Mouse (Mus musculus): ENCODE data around the gene Vat1l. TPM values are rescaled to one million over a fixed set of nuclear protein-coding genes. Genes with fewer than 3 reads are reported as not detected.

Vat1l gene
- polyA plus RNA-seq (2015; fragmentation: Nextera tagmentation; extraction: Ambion mirVana): 1.4 and 1.6 TPM in 2 replicates

DNA sequence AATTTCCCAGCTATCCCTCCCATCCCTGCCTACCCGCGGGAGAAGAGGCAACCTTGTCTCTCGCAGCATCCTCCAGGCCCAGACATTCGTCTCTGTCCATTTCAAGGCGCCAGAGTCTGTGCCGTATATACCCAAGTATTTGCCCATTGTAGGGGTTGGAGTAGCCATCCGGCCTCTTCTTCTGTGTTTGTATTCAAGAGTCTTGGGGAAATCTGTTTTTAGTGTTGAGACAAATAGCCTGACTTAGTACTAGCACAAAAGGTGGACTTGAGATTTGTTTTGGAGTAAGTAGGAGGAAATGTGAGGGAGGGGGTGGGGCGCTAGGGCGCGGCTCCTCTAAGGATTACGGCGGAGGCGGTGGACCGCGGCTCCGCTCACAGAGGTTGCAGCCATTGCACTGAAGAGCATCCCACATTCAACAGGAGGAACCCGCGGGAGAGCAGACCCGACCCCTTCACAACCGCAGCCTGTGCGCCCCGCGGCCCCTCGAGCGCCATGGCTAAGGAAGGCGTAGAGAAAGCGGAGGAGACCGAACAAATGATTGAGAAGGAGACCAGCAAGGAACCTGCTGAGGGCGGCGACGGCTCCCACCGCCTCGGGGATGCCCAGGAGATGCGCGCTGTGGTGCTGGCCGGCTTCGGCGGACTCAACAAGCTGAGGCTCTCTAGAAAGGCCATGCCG, at the start of gene Vat1l:
Gene Vat1l, plus strand, starts transcription at position 392 of the 681 bp plus-strand sequence.
- WGBS: under 1% methylated on average over 39 of the region's 39 CpGs
- peak within 1 kb of the TSS; percentile 65 for H3K4me2 ChIP-seq (ENCODE audit: low read length)
- DNase-seq (ENCODE audit: low spot score): peak; percentile 44
- no peaks in the 10 kb centered on the region for H3K36me3 ChIP-seq (ENCODE audit: insufficient read depth, low read length)
- TF ChIP-seq CTCF (IDR thresholded peaks at IDR 0.05; ENCODE audit: low read depth): no peak
- peak within 1 kb of the TSS; percentile 39 for H3K4me3 ChIP-seq (replicated peaks; ENCODE audit: low read depth, low read length)
- no peaks in the 10 kb centered on the region for H3K4me1 ChIP-seq (replicated peaks; ENCODE audit: insufficient read depth, low read length)
- H3K27ac ChIP-seq: no peak within 1 kb of the TSS
- H3K27me3 ChIP-seq (ENCODE audit: insufficient read depth, low read length): no peaks in the 10 kb centered on the region
- no peak for ATAC-seq (replicated peaks; ENCODE audit: low FRiP score, low read depth)
- no peak within 1 kb of the TSS for H3K9ac ChIP-seq (ENCODE audit: low read depth, low read length)
- no peaks in the 10 kb centered on the region for H3K9me3 ChIP-seq (replicated peaks; ENCODE audit: low read length)

DNA sequence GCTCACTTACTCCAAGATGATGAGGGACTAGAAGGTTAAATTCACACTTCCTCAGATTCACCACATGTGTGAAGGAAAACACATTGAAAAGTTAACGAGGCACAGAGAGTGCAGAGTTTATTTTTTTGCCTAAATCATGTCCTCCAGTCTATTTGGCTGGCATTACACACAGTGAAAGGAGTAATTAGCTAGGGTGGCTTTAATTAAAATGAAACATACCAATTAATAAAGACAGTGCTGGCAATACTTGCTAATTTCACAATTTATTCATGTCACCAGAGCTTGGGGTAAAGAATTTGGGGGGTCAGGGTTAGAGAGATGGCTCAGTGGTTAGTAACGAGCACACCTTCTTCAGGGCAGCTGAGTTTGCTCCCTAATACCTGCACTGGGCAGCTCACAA, 46.8 kb upstream of the Vat1l start:
- 40% methylated on average over 2 of the region's 2 CpGs for WGBS
- ATAC-seq (replicated peaks; ENCODE audit: low FRiP score, low read depth): no peak
- Histone ChIP-seq H3K4me1 (replicated peaks; ENCODE audit: insufficient read depth, low read length) (no peaks in the 10 kb centered on the region), H3K9me3 (replicated peaks; ENCODE audit: low read length) (no peaks in the 10 kb centered on the region), H3K9ac (ENCODE audit: low read depth, low read length) (no peak overlapping the region), H3K27me3 (ENCODE audit: insufficient read depth, low read length) (no peaks in the 10 kb centered on the region), H3K4me2 (ENCODE audit: low read length) (no peak overlapping the region), H3K4me3 (replicated peaks; ENCODE audit: low read depth, low read length) (no peak overlapping the region), H3K27ac (no peak overlapping the region), H3K36me3 (ENCODE audit: insufficient read depth, low read length) (no peaks in the 10 kb centered on the region)
- TF ChIP-seq CTCF (IDR thresholded peaks at IDR 0.05; ENCODE audit: low read depth): no peak
- DNase-seq (ENCODE audit: low spot score): no peak

DNA sequence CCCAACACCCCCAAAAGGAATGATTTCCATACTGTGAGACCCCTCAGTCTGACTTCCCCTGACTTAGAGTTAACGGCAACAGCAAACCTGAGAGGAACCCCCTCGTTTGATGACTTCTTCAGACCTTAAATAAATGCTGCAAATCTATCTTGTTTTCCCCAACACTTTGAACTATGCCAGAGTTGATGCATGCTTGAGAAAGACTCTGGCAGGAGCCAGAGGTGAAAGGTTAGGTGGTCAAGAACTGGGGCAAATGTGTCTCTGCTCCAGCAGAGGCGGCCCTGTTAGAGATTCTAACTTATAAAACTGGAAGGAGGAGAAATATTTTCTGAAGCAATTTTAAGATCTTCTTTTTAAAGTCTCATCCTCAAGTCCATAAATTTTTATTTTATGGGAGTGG, 45.7 kb upstream of the Vat1l start:
- DNase-seq (ENCODE audit: low spot score) (no peak), ATAC-seq (replicated peaks; ENCODE audit: low FRiP score, low read depth) (no peak)
- Histone ChIP-seq H3K9me3 (replicated peaks; ENCODE audit: low read length) (no peaks in the 10 kb centered on the region), H3K4me1 (replicated peaks; ENCODE audit: insufficient read depth, low read length) (no peaks in the 10 kb centered on the region), H3K36me3 (ENCODE audit: insufficient read depth, low read length) (no peaks in the 10 kb centered on the region), H3K9ac (ENCODE audit: low read depth, low read length) (no peak overlapping the region), H3K27me3 (ENCODE audit: insufficient read depth, low read length) (no peaks in the 10 kb centered on the region), H3K4me2 (ENCODE audit: low read length) (no peak overlapping the region), H3K27ac (no peak overlapping the region), H3K4me3 (replicated peaks; ENCODE audit: low read depth, low read length) (no peak overlapping the region)
- WGBS: 47% methylated on average over 3 of the region's 3 CpGs
- TF ChIP-seq CTCF (IDR thresholded peaks at IDR 0.05; ENCODE audit: low read depth): no peak

DNA sequence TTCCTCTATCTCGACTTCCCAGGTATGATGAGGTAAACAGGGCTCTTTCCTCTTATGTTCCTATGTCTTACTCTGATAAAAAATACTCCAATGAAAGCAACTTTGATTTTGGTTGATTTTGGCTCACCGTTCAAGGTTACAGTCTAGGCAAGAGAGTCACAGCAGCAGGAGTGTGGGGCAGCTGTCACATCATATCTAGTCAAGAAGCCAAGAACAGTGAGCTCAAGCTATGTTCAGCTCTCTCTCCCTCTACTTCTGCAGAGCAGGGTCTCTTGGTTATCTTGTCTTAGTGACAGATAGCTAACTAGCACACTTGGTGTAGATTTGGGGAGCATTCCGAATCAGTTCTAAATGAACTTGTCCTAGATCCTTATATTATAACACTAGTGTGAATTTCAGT, 41.5 kb upstream of the Vat1l start:
- H3K4me2 ChIP-seq (ENCODE audit: low read length): no peak overlapping the region
- no peak overlapping the region for H3K4me3 ChIP-seq (replicated peaks; ENCODE audit: low read depth, low read length)
- WGBS: 90% methylated on average over 3 of the region's 3 CpGs
- no peaks in the 10 kb centered on the region for H3K36me3 ChIP-seq (ENCODE audit: insufficient read depth, low read length)
- ATAC-seq (replicated peaks; ENCODE audit: low FRiP score, low read depth): no peak
- no peaks in the 10 kb centered on the region for H3K9me3 ChIP-seq (replicated peaks; ENCODE audit: low read length)
- no peaks in the 10 kb centered on the region for H3K4me1 ChIP-seq (replicated peaks; ENCODE audit: insufficient read depth, low read length)
- H3K27ac ChIP-seq: no peak overlapping the region
- TF ChIP-seq CTCF (IDR thresholded peaks at IDR 0.05; ENCODE audit: low read depth): no peak
- no peak for DNase-seq (ENCODE audit: low spot score)
- no peak overlapping the region for H3K9ac ChIP-seq (ENCODE audit: low read depth, low read length)
- H3K27me3 ChIP-seq (ENCODE audit: insufficient read depth, low read length): no peaks in the 10 kb centered on the region

DNA sequence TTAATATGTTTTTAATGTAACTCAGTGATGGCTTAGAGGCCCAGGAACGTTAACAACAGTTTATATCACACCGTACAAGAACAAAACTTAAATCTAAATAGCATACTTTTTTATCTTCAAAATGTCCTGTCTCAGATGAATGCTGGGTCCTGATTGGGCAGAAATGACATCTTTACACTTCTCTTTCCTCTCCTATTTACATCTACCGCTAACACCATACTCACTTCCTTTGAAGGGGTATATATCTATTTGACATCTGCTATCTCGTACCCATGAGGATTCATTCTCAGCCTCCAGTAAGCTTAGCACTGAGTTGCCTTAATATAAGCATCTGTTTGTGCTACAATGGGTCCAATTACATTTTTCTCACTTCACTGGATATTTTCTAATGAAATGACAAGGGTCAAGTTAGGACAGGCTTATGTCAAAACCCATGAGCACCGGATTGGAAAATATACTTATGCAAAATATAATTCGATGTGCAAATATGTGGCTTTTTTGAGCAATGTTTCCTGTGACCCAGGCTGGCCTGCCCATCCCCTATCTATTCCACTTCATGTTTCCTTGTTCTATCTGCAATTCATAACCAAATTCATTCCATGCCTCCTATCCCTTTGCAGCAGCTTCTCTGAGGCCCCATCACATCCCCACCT, 40.8 kb upstream of the Vat1l start:
- Histone ChIP-seq H3K4me2 (ENCODE audit: low read length) (no peak overlapping the region), H3K27ac (no peak overlapping the region), H3K27me3 (ENCODE audit: insufficient read depth, low read length) (no peaks in the 10 kb centered on the region), H3K4me3 (replicated peaks; ENCODE audit: low read depth, low read length) (no peak overlapping the region), H3K9ac (ENCODE audit: low read depth, low read length) (no peak overlapping the region), H3K4me1 (replicated peaks; ENCODE audit: insufficient read depth, low read length) (no peaks in the 10 kb centered on the region), H3K36me3 (ENCODE audit: insufficient read depth, low read length) (no peaks in the 10 kb centered on the region), H3K9me3 (replicated peaks; ENCODE audit: low read length) (no peaks in the 10 kb centered on the region)
- 82% methylated on average over 6 of the region's 6 CpGs for WGBS
- no peak for TF ChIP-seq CTCF (IDR thresholded peaks at IDR 0.05; ENCODE audit: low read depth)
- ATAC-seq (replicated peaks; ENCODE audit: low FRiP score, low read depth) (no peak), DNase-seq (ENCODE audit: low spot score) (no peak)

DNA sequence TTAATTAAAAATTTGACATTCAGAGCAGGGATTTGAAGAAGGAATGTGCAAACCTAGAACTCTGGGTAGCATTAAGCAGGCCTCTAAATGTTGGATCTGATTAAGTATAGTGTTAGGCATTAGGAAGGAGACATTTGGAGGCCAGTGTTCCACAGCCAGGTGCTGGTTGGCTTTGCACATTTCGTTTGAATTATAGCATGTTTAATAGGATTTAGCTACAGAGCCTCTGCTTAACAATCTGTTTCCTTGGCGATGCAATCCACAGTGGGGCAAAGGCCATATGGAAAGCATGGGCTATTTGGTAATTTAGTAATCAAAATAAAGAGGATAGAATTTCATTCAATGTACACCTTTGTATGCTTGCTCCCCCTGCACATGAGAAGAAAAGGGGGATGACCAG, 39.7 kb upstream of the Vat1l start:
- ATAC-seq (replicated peaks; ENCODE audit: low FRiP score, low read depth): no peak
- no peak overlapping the region for H3K27ac ChIP-seq
- no peak for DNase-seq (ENCODE audit: low spot score)
- whole genome bisulfite sequencing: 61% methylated on average over 2 of the region's 2 CpGs
- no peaks in the 10 kb centered on the region for H3K27me3 ChIP-seq (ENCODE audit: insufficient read depth, low read length)
- no peaks in the 10 kb centered on the region for H3K36me3 ChIP-seq (ENCODE audit: insufficient read depth, low read length)
- no peak overlapping the region for H3K4me2 ChIP-seq (ENCODE audit: low read length)
- H3K9ac ChIP-seq (ENCODE audit: low read depth, low read length): no peak overlapping the region
- no peak overlapping the region for H3K4me3 ChIP-seq (replicated peaks; ENCODE audit: low read depth, low read length)
- no peak for TF ChIP-seq CTCF (IDR thresholded peaks at IDR 0.05; ENCODE audit: low read depth)
- no peaks in the 10 kb centered on the region for H3K4me1 ChIP-seq (replicated peaks; ENCODE audit: insufficient read depth, low read length)
- H3K9me3 ChIP-seq (replicated peaks; ENCODE audit: low read length): no peaks in the 10 kb centered on the region

Data from kidney, postnatal 0 days (tissue).